Mouse (Mus musculus): ENCODE results near the gene AC170998.1. TPM values are rescaled to one million over a fixed set of nuclear protein-coding genes. Genes with fewer than 3 reads are reported as not detected.

Gene AC170998.1
- polyA plus RNA-seq, 1 experiment = 4.6 TPM

DNA sequence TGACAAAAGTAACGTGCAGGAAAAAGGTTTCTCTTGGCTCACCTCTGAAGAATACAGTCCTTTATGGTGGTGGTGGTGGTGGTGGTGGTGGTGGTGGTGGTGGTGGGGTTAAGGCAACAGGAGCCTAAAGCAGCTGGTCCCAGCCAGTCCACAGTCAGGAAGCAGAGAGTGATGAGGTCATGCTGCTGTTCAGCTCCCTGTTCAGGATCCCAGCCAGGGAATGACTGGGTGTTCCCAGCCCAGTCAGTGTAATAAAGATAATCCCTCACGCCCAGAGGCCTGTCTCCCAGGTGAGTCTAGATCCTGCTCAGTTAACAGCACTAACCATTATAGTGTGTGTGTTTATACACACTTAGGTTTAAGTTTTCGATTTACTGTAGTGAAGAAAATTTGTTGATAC is 24.1 kb upstream of the AC170998.1 start:
- TF ChIP-seq CTCF (IDR thresholded peaks at IDR 0.05; ENCODE audit: borderline replicate concordance, insufficient read depth, low read length) (no peak), POLR2A (IDR thresholded peaks at IDR 0.05; ENCODE audit: low read depth, low read length) (no peak)
- Histone ChIP-seq H3K27ac (ENCODE audit: insufficient read depth, low read length) (no peak overlapping the region), H3K4me1 (ENCODE audit: control insufficient read depth, insufficient read depth, low read length) (peaks cover 32% of the 10 kb centered on the region), H3K4me3 (ENCODE audit: insufficient read depth, low read length) (no peak overlapping the region)

DNA sequence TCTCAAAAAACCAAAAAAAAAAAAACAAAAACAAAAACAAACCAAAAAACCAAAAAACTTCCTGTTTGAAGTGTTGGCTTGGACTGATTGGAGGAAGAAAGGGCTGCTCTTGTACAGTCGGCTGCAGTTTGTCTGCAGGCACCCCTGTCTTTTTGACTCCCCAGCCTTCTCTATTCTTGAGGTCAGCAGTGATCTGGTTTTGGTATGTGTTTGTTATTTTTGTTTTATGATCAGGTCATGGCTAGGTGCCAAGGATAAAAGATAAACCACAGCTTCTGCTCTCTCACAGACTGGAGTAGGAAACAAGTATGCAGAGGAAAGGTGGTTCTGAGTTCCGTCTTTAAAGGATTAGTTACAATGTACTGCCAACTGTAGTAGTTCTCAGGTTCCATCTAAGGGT is 23.2 kb upstream of the AC170998.1 start:
- TF ChIP-seq POLR2A (IDR thresholded peaks at IDR 0.05; ENCODE audit: low read depth, low read length) (no peak), CTCF (IDR thresholded peaks at IDR 0.05; ENCODE audit: borderline replicate concordance, insufficient read depth, low read length) (no peak)
- Histone ChIP-seq H3K4me3 (ENCODE audit: insufficient read depth, low read length) (no peak overlapping the region), H3K4me1 (ENCODE audit: control insufficient read depth, insufficient read depth, low read length) (peaks cover 34% of the 10 kb centered on the region), H3K27ac (ENCODE audit: insufficient read depth, low read length) (no peak overlapping the region)

DNA sequence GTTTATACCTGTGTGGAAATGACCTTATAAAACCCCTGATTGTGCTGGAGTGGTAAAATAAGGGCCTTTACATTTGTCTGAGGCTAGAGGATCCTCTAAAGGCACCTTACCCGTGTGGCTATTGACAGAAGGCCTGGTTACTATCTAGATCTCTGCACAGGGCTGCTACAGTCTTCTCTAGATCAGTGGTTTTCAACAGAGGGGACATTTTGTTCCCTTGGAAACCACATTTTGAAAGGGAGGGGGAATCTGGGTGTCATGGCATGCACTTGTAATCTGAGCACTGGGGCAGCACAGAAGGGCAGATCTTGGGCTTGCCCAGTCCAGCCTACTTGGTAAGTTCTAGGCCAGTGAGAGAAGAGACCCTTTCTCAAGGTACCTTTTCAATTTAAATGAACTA is 19.2 kb upstream of the AC170998.1 start:
- Histone ChIP-seq H3K4me3 (ENCODE audit: insufficient read depth, low read length) (no peak overlapping the region), H3K4me1 (ENCODE audit: control insufficient read depth, insufficient read depth, low read length) (peaks cover 16% of the 10 kb centered on the region), H3K27ac (ENCODE audit: insufficient read depth, low read length) (peak overlapping the region; percentile 73)
- TF ChIP-seq CTCF (IDR thresholded peaks at IDR 0.05; ENCODE audit: borderline replicate concordance, insufficient read depth, low read length) (no peak), POLR2A (IDR thresholded peaks at IDR 0.05; ENCODE audit: low read depth, low read length) (no peak)

DNA sequence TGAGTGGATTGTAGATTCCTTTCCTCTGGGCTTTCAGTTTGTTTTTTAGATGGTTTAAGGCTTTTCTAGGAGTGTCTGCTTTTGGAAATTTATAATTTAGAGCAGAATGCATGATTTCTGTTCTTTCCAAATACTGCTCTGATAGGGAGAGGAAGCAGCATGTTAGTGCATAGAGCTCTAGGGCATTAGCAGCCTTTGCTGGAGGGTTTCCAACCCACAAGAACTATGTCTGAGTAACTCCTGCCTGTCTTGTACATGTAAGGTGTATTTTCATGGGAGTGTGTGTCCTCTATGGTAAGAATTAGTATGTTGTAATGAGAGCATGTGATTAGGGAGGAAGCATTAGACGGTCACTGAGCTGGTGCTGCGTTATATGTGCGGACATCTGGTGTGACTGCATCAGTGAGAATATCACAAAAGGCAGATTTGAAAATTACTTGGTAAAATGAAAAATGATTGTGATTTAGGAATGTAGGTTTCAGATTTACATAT is 18.7 kb upstream of the AC170998.1 start:
- Histone ChIP-seq H3K27ac (ENCODE audit: insufficient read depth, low read length) (peak overlapping the region; percentile 73), H3K4me1 (ENCODE audit: control insufficient read depth, insufficient read depth, low read length) (peaks cover 16% of the 10 kb centered on the region), H3K4me3 (ENCODE audit: insufficient read depth, low read length) (no peak overlapping the region)
- TF ChIP-seq CTCF (IDR thresholded peaks at IDR 0.05; ENCODE audit: borderline replicate concordance, insufficient read depth, low read length) (no peak), POLR2A (IDR thresholded peaks at IDR 0.05; ENCODE audit: low read depth, low read length) (no peak)

DNA sequence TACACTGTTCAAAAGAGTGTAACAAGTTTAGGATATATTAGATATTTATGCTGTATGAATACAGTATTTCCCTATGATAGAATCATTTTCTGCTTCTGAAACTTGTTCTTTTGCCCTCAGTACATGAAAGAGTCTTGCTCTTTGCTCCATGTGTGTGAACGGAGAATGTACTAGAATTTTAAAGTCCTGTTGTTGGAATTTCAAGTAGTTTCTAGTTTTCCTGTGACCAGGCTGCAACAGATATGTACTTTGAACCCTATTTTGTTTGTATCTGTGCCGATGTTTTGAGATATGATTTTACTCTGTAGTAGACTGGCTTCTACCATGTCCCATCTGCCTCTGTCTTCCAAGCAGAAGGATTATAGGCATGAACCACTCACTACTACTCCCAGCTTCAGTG is 18.1 kb upstream of the AC170998.1 start:
- no peak for TF ChIP-seq POLR2A (IDR thresholded peaks at IDR 0.05; ENCODE audit: low read depth, low read length)
- TF ChIP-seq CTCF (IDR thresholded peaks at IDR 0.05; ENCODE audit: borderline replicate concordance, insufficient read depth, low read length) = no peak
- Histone ChIP-seq H3K27ac (ENCODE audit: insufficient read depth, low read length) (no peak overlapping the region), H3K4me1 (ENCODE audit: control insufficient read depth, insufficient read depth, low read length) (peaks cover 16% of the 10 kb centered on the region), H3K4me3 (ENCODE audit: insufficient read depth, low read length) (no peak overlapping the region)

DNA sequence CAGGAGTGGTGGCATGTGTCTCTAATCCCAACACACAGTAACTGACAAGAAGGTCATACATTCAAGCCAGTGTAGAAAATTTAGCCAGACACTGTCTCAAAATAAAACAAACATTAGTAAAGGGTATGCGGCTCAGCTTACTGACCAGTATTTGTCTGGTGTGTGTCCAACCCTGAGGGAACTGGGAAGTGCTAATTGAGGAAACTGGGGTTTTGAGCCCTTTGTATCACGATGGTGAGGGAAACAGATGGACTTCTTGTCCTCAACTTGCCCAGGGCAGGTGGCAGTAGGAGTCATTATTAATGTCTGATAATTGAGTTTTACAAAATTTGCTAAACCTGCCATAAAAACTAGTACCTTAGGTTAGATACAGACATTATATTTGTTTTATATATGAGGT is 16.9 kb upstream of the AC170998.1 start:
- H3K27ac ChIP-seq (ENCODE audit: insufficient read depth, low read length) = no peak overlapping the region
- TF ChIP-seq POLR2A (IDR thresholded peaks at IDR 0.05; ENCODE audit: low read depth, low read length) (no peak), CTCF (IDR thresholded peaks at IDR 0.05; ENCODE audit: borderline replicate concordance, insufficient read depth, low read length) (no peak)
- H3K4me3 ChIP-seq (ENCODE audit: insufficient read depth, low read length) = no peak overlapping the region
- peaks cover 16% of the 10 kb centered on the region for H3K4me1 ChIP-seq (ENCODE audit: control insufficient read depth, insufficient read depth, low read length)

DNA sequence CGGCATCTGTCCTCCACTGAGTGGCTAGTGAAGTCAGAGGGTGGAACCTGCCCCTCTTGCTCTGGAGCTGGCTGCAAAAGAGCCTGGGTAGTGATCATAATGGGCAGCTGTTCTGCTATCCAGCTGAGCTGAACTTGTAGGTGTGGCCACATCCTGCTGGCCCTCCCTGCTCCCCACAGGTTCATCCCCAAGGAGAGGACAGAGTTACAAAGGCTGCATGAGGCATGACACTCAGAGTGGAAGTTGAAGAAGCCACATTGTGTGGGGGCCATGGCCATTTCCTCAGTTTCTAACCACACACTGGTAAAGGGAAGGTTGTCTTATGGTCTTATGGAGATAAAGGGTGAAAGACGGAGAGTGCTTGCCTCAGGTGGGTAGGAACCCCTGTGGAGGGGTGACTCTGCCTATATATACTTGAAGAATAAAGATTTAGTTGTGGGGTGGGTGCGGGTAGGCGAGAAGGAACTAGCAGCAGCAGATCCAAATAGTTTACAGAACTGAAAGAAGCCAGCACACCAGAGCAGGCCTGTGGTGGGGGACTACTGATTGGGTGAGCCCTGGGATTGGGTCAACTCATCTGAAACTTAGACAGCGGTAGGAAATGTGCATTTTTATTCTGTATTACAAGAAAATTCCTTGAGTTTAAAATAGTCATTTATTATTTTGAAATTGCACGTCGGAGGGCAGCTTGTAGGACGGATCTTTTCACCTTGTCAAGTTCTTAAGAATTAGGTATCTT is 16.2 kb upstream of the AC170998.1 start:
- peaks cover 16% of the 10 kb centered on the region for H3K4me1 ChIP-seq (ENCODE audit: control insufficient read depth, insufficient read depth, low read length)
- H3K4me3 ChIP-seq (ENCODE audit: insufficient read depth, low read length) = no peak overlapping the region
- no peak for TF ChIP-seq CTCF (IDR thresholded peaks at IDR 0.05; ENCODE audit: borderline replicate concordance, insufficient read depth, low read length)
- no peak overlapping the region for H3K27ac ChIP-seq (ENCODE audit: insufficient read depth, low read length)

DNA sequence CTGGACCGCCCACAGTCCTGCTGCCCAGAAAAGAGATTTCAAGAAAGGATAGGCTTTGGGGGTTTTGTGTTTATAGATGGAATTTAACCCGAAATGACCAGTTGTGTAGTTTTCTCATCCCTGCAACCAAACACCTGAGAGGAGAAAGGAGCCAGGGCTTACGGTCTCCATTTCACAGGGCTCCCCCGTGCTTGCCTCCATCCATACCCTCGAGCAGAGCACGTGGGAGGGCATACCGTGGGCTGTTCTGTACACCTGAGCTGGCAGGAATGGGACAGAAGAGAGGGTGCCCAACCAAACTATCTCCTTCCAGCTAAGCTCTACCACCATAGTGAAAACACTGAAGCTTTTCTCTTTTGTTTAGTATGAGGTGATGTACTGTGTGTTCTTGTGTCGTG is 15.6 kb upstream of the AC170998.1 start:
- TF ChIP-seq POLR2A (IDR thresholded peaks at IDR 0.05; ENCODE audit: low read depth, low read length) (no peak), CTCF (IDR thresholded peaks at IDR 0.05; ENCODE audit: borderline replicate concordance, insufficient read depth, low read length) (no peak)
- no peak overlapping the region for H3K27ac ChIP-seq (ENCODE audit: insufficient read depth, low read length)
- peaks cover 12% of the 10 kb centered on the region for H3K4me1 ChIP-seq (ENCODE audit: control insufficient read depth, insufficient read depth, low read length)
- H3K4me3 ChIP-seq (ENCODE audit: insufficient read depth, low read length) = no peak overlapping the region

DNA sequence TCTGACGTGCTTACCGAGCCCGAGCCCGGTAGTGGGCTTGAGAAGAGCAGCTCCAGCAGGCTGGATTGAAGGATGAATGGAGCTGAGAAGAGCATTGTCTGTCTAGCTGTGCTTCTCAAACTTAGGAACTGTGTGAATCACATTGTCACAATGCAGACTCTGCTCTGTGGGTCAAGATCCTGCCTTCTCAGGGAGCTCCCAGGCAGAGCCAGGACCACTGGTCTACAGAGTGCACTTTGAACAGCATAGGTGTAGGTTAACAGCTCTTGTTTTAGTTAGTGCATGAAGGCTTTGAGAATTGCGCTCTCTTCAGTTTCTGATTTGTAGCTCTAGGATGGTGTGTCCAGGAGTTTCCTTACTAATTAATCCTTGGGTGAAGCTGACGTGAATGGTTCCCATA is 14.6 kb upstream of the AC170998.1 start:
- TF ChIP-seq CTCF (IDR thresholded peaks at IDR 0.05; ENCODE audit: borderline replicate concordance, insufficient read depth, low read length) = no peak
- TF ChIP-seq POLR2A (IDR thresholded peaks at IDR 0.05; ENCODE audit: low read depth, low read length) = no peak
- peaks cover 8% of the 10 kb centered on the region for H3K4me1 ChIP-seq (ENCODE audit: control insufficient read depth, insufficient read depth, low read length)
- no peak overlapping the region for H3K27ac ChIP-seq (ENCODE audit: insufficient read depth, low read length)
- H3K4me3 ChIP-seq (ENCODE audit: insufficient read depth, low read length) = no peak overlapping the region

DNA sequence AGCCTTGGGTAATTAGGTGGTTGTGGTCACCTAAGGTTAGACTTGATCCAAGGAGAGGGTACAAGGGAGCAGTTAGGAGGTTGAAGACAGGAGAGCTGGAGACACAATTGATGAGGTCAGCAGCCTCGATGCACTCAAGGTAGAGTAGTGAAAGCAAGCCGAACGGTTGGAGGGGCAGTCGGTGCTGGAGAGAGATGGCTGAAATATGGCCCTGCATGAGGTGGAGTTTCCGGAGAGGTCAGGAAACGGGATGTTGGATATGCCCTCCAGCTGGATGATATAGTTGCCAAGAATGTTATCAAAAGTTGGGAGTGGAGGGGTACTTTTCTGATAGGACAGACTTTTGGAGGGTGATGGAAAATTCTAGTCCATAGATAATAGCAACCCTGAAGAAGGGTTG is 13.6 kb upstream of the AC170998.1 start:
- TF ChIP-seq CTCF (IDR thresholded peaks at IDR 0.05; ENCODE audit: borderline replicate concordance, insufficient read depth, low read length) (no peak), POLR2A (IDR thresholded peaks at IDR 0.05; ENCODE audit: low read depth, low read length) (no peak)
- Histone ChIP-seq H3K4me3 (ENCODE audit: insufficient read depth, low read length) (no peak overlapping the region), H3K27ac (ENCODE audit: insufficient read depth, low read length) (no peak overlapping the region), H3K4me1 (ENCODE audit: control insufficient read depth, insufficient read depth, low read length) (peaks cover 1% of the 10 kb centered on the region)

Data from embryonic fibroblast, embryonic 13.5 days (primary cell).